Mouse (Mus musculus) erythroblast, embryonic 14.5 days (primary cell): ENCODE measurements around the gene Psmg3. TPM values are rescaled to one million over a fixed set of nuclear protein-coding genes. Genes with fewer than 3 reads are reported as not detected.
A peak's percentile ranks its signal among the peaks of the same experiment; 100 is the strongest.

ENCODE experiments used
- H3K27me3 ChIP-seq: 2 replicates; pipeline ENCODE4 v1.6.1; 2012; ENCODE audit warnings: inconsistent platforms; ENCODE audit not compliant: control insufficient read depth
- H3K36me3 ChIP-seq: 2 replicates; pipeline ENCODE4 v1.6.1; 2012; ENCODE audit warnings: mild to moderate bottlenecking, inconsistent platforms; ENCODE audit not compliant: control insufficient read depth
- H3K4me1 ChIP-seq: 2 replicates; pipeline ENCODE4 v1.6.1; 2012; ENCODE audit warnings: inconsistent platforms; ENCODE audit not compliant: control insufficient read depth
- H3K4me3 ChIP-seq: replicated peaks from 2 replicates; pipeline ENCODE3; 2012; ENCODE audit warnings: moderate library complexity, mild to moderate bottlenecking, inconsistent platforms
- H3K9me3 ChIP-seq: 2 replicates; pipeline ENCODE4 v1.6.1; 2012; ENCODE audit warnings: low read length, inconsistent platforms, mixed read lengths; ENCODE audit not compliant: control insufficient read depth
- GATA1 ChIP-seq: IDR thresholded peaks from 2 replicates; pipeline ENCODE4 v1.6.1; 2012; ENCODE audit warnings: low read length, inconsistent platforms, mixed read lengths
- TAL1 ChIP-seq: IDR thresholded peaks from 3 replicates; pipeline ENCODE4 v1.6.1; 2012; ENCODE audit warnings: low read length, inconsistent platforms, mixed read lengths
- polyA plus RNA-seq: library from polyadenylated mRNA; stranded (reverse); fragments of >175 nt; gene quantifications from 2 replicates; pipeline ENCODE4 v1.2.3, GENCODE M21; 2012

Gene Psmg3
- polyA plus RNA-seq, 1 experiment: 2.7 TPM

- TF ChIP-seq TAL1 (peak; percentile 52; the same call in 2 of the 3 replicates), GATA1 (no peak)
- Histone ChIP-seq H3K27me3 (peaks cover 6% of the 10 kb centered on the region; the same call in 1 of the 2 replicates), H3K36me3 (peaks cover 99% of the 10 kb centered on the region), H3K4me3 (peak overlapping the region; percentile 60), H3K9me3 (peaks cover 32% of the 10 kb centered on the region), H3K4me1 (peaks cover 97% of the 10 kb centered on the region)
These were observed 22.0 kb downstream of the Psmg3 start for GRCm38 (mm10) chr5:139804573-139805111.

- H3K4me3 ChIP-seq: peak overlapping the region; percentile 60
- TF ChIP-seq TAL1: peak; percentile 84
- TF ChIP-seq GATA1: peak; percentile 96
- peaks cover 29% of the 10 kb centered on the region for H3K9me3 ChIP-seq
- peaks cover 99% of the 10 kb centered on the region for H3K36me3 ChIP-seq
- H3K27me3 ChIP-seq: peaks cover 6% of the 10 kb centered on the region; the same call in 1 of the 2 replicates
- peaks cover 95% of the 10 kb centered on the region for H3K4me1 ChIP-seq
These were observed 22.6 kb downstream of the Psmg3 start for GRCm38 (mm10) chr5:139804107-139804551.

GRCm38 (mm10) chr5:139803601-139804102 lies 23.0 kb downstream of the Psmg3 start:
- Histone ChIP-seq H3K36me3 (peaks cover 100% of the 10 kb centered on the region), H3K4me1 (peaks cover 97% of the 10 kb centered on the region), H3K4me3 (peak overlapping the region; percentile 60), H3K9me3 (peaks cover 27% of the 10 kb centered on the region), H3K27me3 (peaks cover 6% of the 10 kb centered on the region; the same call in 1 of the 2 replicates)
- TF ChIP-seq GATA1: no peak
- TF ChIP-seq TAL1: no peak

DNA sequence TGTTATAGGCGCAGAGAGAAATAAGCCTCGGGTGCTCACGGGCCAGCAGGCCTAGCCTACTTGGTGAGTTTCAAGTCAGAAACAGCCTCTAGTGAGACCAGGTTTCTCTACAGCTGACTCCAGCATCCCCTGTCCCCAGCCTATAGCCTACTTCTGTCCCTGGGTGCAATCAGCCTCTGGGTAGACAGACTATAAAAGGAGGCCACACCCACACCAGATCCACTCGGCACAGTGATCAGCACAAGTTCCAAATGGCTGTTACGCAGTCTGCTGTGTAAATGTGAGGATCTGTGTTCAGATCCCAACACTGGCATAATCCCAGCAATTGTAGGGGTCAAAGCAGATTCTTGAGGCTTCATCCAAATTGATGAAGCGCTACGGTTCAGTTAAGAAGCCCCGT lies 23.5 kb downstream of the Psmg3 start:
- Histone ChIP-seq H3K4me3 (peak overlapping the region; percentile 60), H3K27me3 (peaks cover 3% of the 10 kb centered on the region; the same call in 1 of the 2 replicates), H3K36me3 (peaks cover 100% of the 10 kb centered on the region), H3K4me1 (peaks cover 96% of the 10 kb centered on the region), H3K9me3 (peaks cover 22% of the 10 kb centered on the region)
- TF ChIP-seq TAL1: no peak
- no peak for TF ChIP-seq GATA1

- no peak for TF ChIP-seq TAL1
- TF ChIP-seq GATA1: no peak
- no peak overlapping the region for H3K4me3 ChIP-seq
- H3K27me3 ChIP-seq: no peaks in the 10 kb centered on the region; the same call in 1 of the 2 replicates
- H3K36me3 ChIP-seq: peaks cover 100% of the 10 kb centered on the region
- peaks cover 96% of the 10 kb centered on the region for H3K4me1 ChIP-seq
- peaks cover 9% of the 10 kb centered on the region for H3K9me3 ChIP-seq
These were observed 24.8 kb downstream of the Psmg3 start for GRCm38 (mm10) chr5:139801880-139802279.

DNA sequence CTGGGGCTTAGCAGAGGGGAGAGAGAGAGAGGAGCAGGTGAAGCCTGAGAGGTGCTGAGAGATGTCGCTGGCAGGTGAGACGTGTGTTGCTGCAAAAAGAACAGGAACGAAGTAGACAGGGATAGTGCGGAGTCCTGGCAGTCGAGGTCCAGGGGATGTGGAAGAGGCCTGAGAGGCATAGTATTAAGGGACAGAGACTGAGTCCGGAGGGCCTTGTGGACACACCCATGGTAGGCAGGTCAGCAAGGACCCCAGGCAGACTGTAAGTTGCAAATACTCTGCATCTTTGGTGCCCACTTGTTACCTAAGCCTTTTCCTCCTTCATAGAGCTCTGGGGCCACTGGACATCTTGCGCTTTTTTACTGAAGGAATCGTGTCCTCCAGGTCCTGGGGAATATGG lies 25.5 kb downstream of the Psmg3 start:
- peaks cover 3% of the 10 kb centered on the region for H3K9me3 ChIP-seq
- no peaks in the 10 kb centered on the region for H3K27me3 ChIP-seq
- TF ChIP-seq GATA1 (no peak), TAL1 (no peak)
- peaks cover 100% of the 10 kb centered on the region for H3K36me3 ChIP-seq
- H3K4me1 ChIP-seq: peaks cover 96% of the 10 kb centered on the region
- H3K4me3 ChIP-seq: no peak overlapping the region

- no peak for TF ChIP-seq GATA1
- TF ChIP-seq TAL1: no peak
These were observed 26.7 kb downstream of the Psmg3 start for GRCm38 (mm10) chr5:139799801-139800590.

DNA sequence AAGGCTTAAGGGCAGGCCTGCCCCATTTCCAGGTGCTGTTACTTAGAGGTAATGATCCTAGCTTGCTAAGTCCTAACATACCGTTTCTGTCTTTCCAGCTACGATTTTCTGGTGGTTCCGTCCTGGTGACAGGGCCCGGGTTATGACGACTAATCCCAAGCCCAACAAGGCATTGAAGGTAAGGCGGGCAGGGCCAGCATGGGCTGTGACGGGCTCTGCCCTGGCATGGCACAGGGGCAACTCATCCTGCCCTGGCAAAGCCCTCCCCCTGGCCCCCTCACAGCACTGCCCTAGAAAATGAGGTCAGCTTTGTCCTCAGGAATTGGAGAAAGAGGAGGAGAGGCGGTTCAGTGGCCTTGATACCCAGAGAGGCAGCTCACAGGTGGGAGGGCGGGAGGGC lies 27.6 kb downstream of the Psmg3 start:
- Histone ChIP-seq H3K4me1 (peaks cover 96% of the 10 kb centered on the region), H3K4me3 (no peak overlapping the region), H3K36me3 (peaks cover 100% of the 10 kb centered on the region), H3K27me3 (no peaks in the 10 kb centered on the region), H3K9me3 (no peaks in the 10 kb centered on the region)
- TF ChIP-seq TAL1: no peak
- TF ChIP-seq GATA1: no peak

More at GRCm38 (mm10) chr5:139799801-139800590, 26.7 kb downstream of the Psmg3 start:
- no peaks in the 10 kb centered on the region for H3K9me3 ChIP-seq
- peaks cover 96% of the 10 kb centered on the region for H3K4me1 ChIP-seq
- no peaks in the 10 kb centered on the region for H3K27me3 ChIP-seq
- peaks cover 100% of the 10 kb centered on the region for H3K36me3 ChIP-seq
- H3K4me3 ChIP-seq: no peak overlapping the region

DNA sequence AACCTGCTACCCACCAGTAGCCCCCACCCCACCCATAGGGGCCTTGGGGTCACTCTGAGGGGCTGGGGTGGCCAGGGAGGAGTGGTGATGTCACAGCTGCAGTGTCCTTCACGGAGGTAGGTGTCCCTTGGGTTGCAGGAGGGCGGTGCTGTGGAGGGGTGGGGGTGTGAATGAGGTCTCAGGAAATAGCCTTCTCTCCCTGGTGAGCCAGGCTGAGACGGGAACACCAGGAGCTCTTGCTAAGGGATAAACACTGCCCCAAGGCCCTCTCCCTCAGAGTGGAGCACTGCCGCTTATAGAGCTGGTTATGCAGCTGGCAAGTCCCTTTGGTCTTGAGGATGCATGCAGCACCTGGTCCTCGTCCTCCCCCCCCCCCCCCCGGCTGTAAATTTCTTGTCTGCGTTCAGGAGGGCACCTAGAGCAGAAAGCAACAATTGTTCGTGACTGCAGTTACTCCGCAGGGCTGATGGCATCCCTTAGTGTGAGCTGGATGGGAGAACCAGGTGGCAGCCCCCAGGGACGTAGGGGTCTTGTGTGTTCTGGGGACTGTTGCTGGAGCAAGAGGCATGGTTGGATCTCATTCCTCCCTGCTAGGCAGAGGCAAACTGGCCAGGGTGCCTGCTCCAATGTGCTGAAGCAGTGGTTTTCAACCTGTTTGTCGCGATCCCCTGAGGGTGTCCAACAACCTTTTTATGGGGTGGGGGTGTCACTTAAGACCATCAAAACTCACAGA lies 28.4 kb downstream of the Psmg3 start:
- no peaks in the 10 kb centered on the region for H3K9me3 ChIP-seq
- no peaks in the 10 kb centered on the region for H3K27me3 ChIP-seq
- TF ChIP-seq TAL1 (no peak), GATA1 (no peak)
- no peak overlapping the region for H3K4me3 ChIP-seq
- peaks cover 95% of the 10 kb centered on the region for H3K4me1 ChIP-seq
- H3K36me3 ChIP-seq: peaks cover 100% of the 10 kb centered on the region
